Mouse (Mus musculus): ENCODE measurements around the gene Gm765. TPM values are rescaled to one million over a fixed set of nuclear protein-coding genes. Genes with fewer than 3 reads are reported as not detected.

Gene Gm765
- polyA plus RNA-seq, 1 experiment from 2014 or later, result not detected

DNA sequence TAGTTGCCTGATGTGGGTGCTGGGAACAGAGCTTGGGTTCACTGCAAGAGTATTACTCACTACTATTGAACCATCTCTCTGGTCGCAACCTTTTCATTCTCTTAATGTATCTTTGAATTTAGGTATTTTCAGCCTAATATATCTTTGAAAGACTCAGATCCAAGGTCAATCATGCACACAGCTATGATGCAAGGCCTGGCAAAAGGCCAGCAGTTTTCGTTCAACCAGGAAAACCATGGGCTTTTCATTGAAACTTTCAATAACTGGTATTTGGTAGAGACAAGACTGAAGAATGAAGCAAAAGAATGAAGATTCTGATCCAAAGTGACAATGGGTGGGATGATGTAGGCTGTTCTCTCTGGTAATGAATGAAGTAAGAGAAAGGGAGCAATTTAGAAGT lies 143.8 kb downstream of the Gm765 start:
- DNase-seq (ENCODE audit: extremely low spot score, low spot score), result no peak
- no peaks in the 10 kb centered on the region for H3K9me3 ChIP-seq
- no peaks in the 10 kb centered on the region for H3K4me1 ChIP-seq
- H3K27me3 ChIP-seq (ENCODE audit: poor library complexity, severe bottlenecking), result no peaks in the 10 kb centered on the region
- no peak overlapping the region for H3K4me3 ChIP-seq
- no peak overlapping the region for H3K27ac ChIP-seq
- WGBS, result 96% methylated on average over 2 of the region's 2 CpGs
- no peaks in the 10 kb centered on the region for H3K36me3 ChIP-seq (replicated peaks)

DNA sequence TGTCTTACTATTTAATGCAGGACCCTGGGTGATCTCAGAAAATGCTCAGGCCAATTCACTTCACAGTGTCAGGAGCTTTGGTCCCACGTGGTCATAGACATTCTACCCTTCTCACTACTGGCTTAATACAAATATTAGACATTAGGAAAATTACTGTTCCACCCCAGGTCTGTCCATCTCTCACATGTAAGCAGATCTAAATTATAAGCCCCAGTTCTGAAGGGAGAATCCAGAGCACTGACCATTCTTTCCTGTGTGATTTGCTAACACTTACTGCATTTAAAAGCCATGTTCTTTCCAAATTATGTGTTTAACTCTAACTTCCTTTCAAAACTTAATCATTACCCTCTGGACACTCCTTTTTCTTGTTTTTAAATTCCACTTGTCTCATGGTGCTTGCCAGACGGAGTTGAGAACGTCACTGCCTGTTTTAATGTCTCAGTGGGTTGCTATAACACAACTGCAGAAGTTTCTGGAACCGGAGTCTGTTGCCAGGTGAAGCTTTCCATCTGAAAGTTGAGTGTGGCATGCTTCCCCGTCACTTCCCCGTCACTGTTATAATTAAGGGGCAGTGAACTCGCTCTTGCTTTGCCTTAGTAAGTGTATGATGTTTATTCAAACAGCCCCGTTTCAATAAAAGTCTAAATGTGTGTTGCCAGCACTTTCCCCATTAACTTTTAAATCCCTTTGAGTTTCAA lies 151.7 kb downstream of the Gm765 start:
- WGBS, result 86% methylated on average over 8 of the region's 8 CpGs
- H3K4me3 ChIP-seq, result no peak overlapping the region
- no peak for DNase-seq (ENCODE audit: extremely low spot score, low spot score)

More for the DNA sequence above, 151.7 kb downstream of the Gm765 start:
- H3K9me3 ChIP-seq, result no peaks in the 10 kb centered on the region
- H3K36me3 ChIP-seq (replicated peaks), result no peaks in the 10 kb centered on the region
- H3K27me3 ChIP-seq (ENCODE audit: poor library complexity, severe bottlenecking), result no peaks in the 10 kb centered on the region
- no peaks in the 10 kb centered on the region for H3K4me1 ChIP-seq
- no peak overlapping the region for H3K27ac ChIP-seq
